Mouse (Mus musculus) liver, adult 2 months (tissue): ENCODE data around the gene Car4. TPM values are rescaled to one million over a fixed set of nuclear protein-coding genes. Genes with fewer than 3 reads are reported as not detected.

Experiments used
- DNase-seq: peaks from one replicate; pipeline ENCODE4 v3.0.0-alpha.2; 2011; ENCODE audit warnings: low read depth, low spot score; ENCODE audit errors: extremely low read depth
- H3K27ac ChIP-seq: fragments of 200-500 bp; replicated peaks from 2 replicates; pipeline ENCODE4 v1.5.1; 2012; ENCODE audit warnings: low read depth, mild to moderate bottlenecking, control low read depth, inconsistent platforms, low read length; ENCODE audit not compliant: insufficient read depth
- H3K27me3 ChIP-seq: fragments of 200-500 bp; 2 replicates; pipeline ENCODE4 v1.6.1; 2012; ENCODE audit warnings: mild to moderate bottlenecking, moderate library complexity, low read length, inconsistent platforms; ENCODE audit not compliant: control insufficient read depth, insufficient read depth
- H3K36me3 ChIP-seq: fragments of 200-500 bp; 2 replicates; pipeline ENCODE4 v1.6.1; 2012; ENCODE audit warnings: low read length, inconsistent platforms; ENCODE audit not compliant: control insufficient read depth, insufficient read depth
- H3K4me1 ChIP-seq: fragments of 200-500 bp; 2 replicates; pipeline ENCODE4 v1.6.1; 2011; ENCODE audit warnings: low read length; ENCODE audit not compliant: control insufficient read depth, insufficient read depth
- H3K4me3 ChIP-seq: fragments of 200-500 bp; 2 replicates; pipeline ENCODE4 v1.5.1; 2011; ENCODE audit warnings: low read depth, mild to moderate bottlenecking, control low read depth, low read length, moderate library complexity; ENCODE audit not compliant: insufficient read depth
- H3K79me2 ChIP-seq: fragments of 200-500 bp; 2 replicates; pipeline ENCODE4 v1.6.1; 2012; ENCODE audit warnings: inconsistent platforms, mild to moderate bottlenecking, low read length, moderate library complexity; ENCODE audit not compliant: control insufficient read depth, insufficient read depth
- H3K9ac ChIP-seq: fragments of 200-500 bp; 2 replicates; pipeline ENCODE4 v1.6.1; 2012; ENCODE audit warnings: low read depth, mild to moderate bottlenecking, control low read depth, inconsistent platforms, low read length
- CTCF ChIP-seq: fragments of 200-500 bp; IDR thresholded peaks from 2 replicates; pipeline ENCODE4 v1.5.1; 2011; ENCODE audit warnings: low read depth, low read length, control low read depth
- POLR2A ChIP-seq: fragments of 200-500 bp; IDR thresholded peaks from 2 replicates; pipeline ENCODE4 v1.6.1; 2011; ENCODE audit warnings: low read length, control low read depth; ENCODE audit not compliant: insufficient read depth; ENCODE audit errors: extremely low read depth
- WGBS: fragments of 180-500 bp; shearing (Covaris S2); methylation state at CpG from one replicate; pipeline ENCODE4 v1.1.7; 2018; 5-methylcytosine and 5-hydroxymethylcytosine counted together
- polyA plus RNA-seq: library from polyadenylated mRNA; depleted of rRNA; stranded (reverse); fragments of >200 nt; gene quantifications from 2 replicates; pipeline ENCODE4 v1.2.3, GENCODE M21; 2012
- total RNA-seq: library from RNA; depleted of rRNA; stranded (reverse); fragments of >200 nt; gene quantifications from 2 replicates; pipeline ENCODE4 v1.2.3, GENCODE M21; 2014

Gene Car4
- total and polyA plus RNA-seq, 2 experiments: 0.13 TPM; not detected in 1

- Histone ChIP-seq H3K27ac (no peak overlapping the region), H3K36me3 (peaks cover 8% of the 10 kb centered on the region; the same call in 1 of the 2 replicates), H3K4me1 (no peaks in the 10 kb centered on the region), H3K4me3 (no peak overlapping the region), H3K27me3 (no peaks in the 10 kb centered on the region), H3K79me2 (no peaks in the 10 kb centered on the region), H3K9ac (no peak overlapping the region)
- 30% methylated on average over 2 of the region's 2 CpGs for WGBS
- TF ChIP-seq POLR2A (no peak), CTCF (no peak)
- DNase-seq: peak; percentile 81
These were observed 23.1 kb downstream of the Car4 start for GRCm38 (mm10) chr11:84980697-84981096.

GRCm38 (mm10) chr11:84985421-84985820, 27.8 kb downstream of the Car4 start:
- no peak overlapping the region for H3K9ac ChIP-seq
- no peaks in the 10 kb centered on the region for H3K79me2 ChIP-seq
- no peak for TF ChIP-seq POLR2A
- no peak for TF ChIP-seq CTCF
- 94% methylated on average over 6 of the region's 6 CpGs for WGBS
- H3K27me3 ChIP-seq: no peaks in the 10 kb centered on the region
- no peak overlapping the region for H3K27ac ChIP-seq
- H3K4me1 ChIP-seq: no peaks in the 10 kb centered on the region
- DNase-seq: no peak
- H3K4me3 ChIP-seq: no peak overlapping the region
- peaks cover 37% of the 10 kb centered on the region for H3K36me3 ChIP-seq

GRCm38 (mm10) chr11:84988341-84988919, 30.8 kb downstream of the Car4 start:
- WGBS: 82% methylated on average over 3 of the region's 3 CpGs
- Histone ChIP-seq H3K27ac (no peak overlapping the region), H3K27me3 (no peaks in the 10 kb centered on the region), H3K4me3 (no peak overlapping the region), H3K36me3 (peaks cover 47% of the 10 kb centered on the region), H3K79me2 (no peaks in the 10 kb centered on the region), H3K4me1 (no peaks in the 10 kb centered on the region), H3K9ac (no peak overlapping the region)
- TF ChIP-seq CTCF: no peak
- TF ChIP-seq POLR2A: no peak
- no peak for DNase-seq

- Histone ChIP-seq H3K27me3 (no peaks in the 10 kb centered on the region), H3K4me1 (no peaks in the 10 kb centered on the region), H3K36me3 (peaks cover 39% of the 10 kb centered on the region), H3K27ac (no peak overlapping the region), H3K4me3 (no peak overlapping the region), H3K79me2 (no peaks in the 10 kb centered on the region), H3K9ac (no peak overlapping the region)
- TF ChIP-seq CTCF (no peak), POLR2A (no peak)
- WGBS: 85% methylated on average over 1 of the region's 1 CpGs
- DNase-seq: no peak
These were observed 35.4 kb downstream of the Car4 start for GRCm38 (mm10) chr11:84992996-84993395.

GRCm38 (mm10) chr11:84995241-84995640, 37.7 kb downstream of the Car4 start:
- Histone ChIP-seq H3K9ac (no peak overlapping the region), H3K4me3 (no peak overlapping the region), H3K4me1 (no peaks in the 10 kb centered on the region), H3K36me3 (peaks cover 29% of the 10 kb centered on the region), H3K27me3 (no peaks in the 10 kb centered on the region), H3K27ac (no peak overlapping the region), H3K79me2 (no peaks in the 10 kb centered on the region)
- no peak for DNase-seq
- WGBS: 100% methylated on average over 1 of the region's 1 CpGs
- TF ChIP-seq CTCF: no peak

- H3K4me1 ChIP-seq: no peaks in the 10 kb centered on the region
- H3K79me2 ChIP-seq: no peaks in the 10 kb centered on the region
- DNase-seq: peak; percentile 32
- peaks cover 37% of the 10 kb centered on the region for H3K36me3 ChIP-seq
- no peak overlapping the region for H3K9ac ChIP-seq
- no peaks in the 10 kb centered on the region for H3K27me3 ChIP-seq
- H3K4me3 ChIP-seq: no peak overlapping the region
- TF ChIP-seq POLR2A (no peak), CTCF (no peak)
- 92% methylated on average over 3 of the region's 3 CpGs for WGBS
- no peak overlapping the region for H3K27ac ChIP-seq
These were observed 46.0 kb downstream of the Car4 start for GRCm38 (mm10) chr11:85003566-85003965.
